Mouse (Mus musculus): ENCODE data around the gene Gdpgp1. TPM values are rescaled to one million over a fixed set of nuclear protein-coding genes. Genes with fewer than 3 reads are reported as not detected.
A peak's percentile ranks its signal among the peaks of the same experiment; 100 is the strongest.

Gdpgp1 gene
- total and polyA plus RNA-seq, 3 experiments, result 2.0 to 3.6 (median 3.0) TPM

DNA sequence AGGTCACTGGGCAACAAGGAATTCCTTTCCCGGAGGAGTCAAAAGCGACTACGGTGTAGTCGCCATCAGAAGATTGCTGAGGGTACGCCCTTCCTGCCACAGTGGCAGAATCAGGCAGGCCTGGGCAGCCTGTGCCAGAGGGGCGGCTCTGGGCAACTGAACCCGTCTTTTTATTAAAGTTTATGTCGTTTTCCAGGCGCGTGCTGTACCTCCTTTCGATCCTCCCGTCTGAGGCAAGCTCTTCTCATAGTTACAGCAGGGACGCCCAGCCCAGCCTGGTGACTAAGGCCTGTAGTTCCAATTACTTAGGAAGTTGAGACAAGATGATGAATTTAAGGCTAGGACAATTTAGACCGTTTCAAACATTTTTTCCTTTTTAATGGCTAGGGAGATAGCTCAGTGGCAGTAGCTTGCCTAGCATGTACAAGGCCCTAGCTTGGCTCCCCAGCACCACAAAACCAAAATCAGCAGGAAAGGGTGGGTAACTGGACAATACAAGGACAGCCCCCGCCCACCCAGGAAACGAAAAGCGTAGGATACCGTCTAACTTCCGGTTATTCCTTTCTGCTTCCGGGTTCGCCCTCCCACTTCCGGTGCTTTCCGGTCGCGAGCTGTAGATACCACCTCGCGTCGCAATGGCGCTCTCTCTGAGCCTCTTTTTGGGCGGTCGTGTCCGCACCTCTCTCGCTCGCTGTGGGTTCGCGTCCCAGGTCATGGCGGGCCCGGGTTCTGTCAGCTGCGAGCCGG is 28.1 kb downstream of the Gdpgp1 start, which contains the start of gene Ngrn (continued):
- no peak; the same call in 1 of the 2 replicates for TF ChIP-seq GABPA (IDR thresholded peaks at IDR 0.05; ENCODE audit: insufficient replicate concordance, low read depth, low read length)
- TF ChIP-seq E2F4 (IDR thresholded peaks at IDR 0.05; ENCODE audit: insufficient replicate concordance, low read depth, low read length), result no peak
- TF ChIP-seq ETS1 (conservative IDR thresholded peaks at IDR 0.05; ENCODE audit: low read depth, low read length), result no peak; the same call in 1 of the 2 replicates
- TF ChIP-seq BHLHE40 (IDR thresholded peaks at IDR 0.05; ENCODE audit: low read depth, low read length), result 0 out of 2 replicates have a peak, but pooled peaks have one; percentile 14
- peak; percentile 18; the same call in 1 of the 2 replicates for TF ChIP-seq NRF1 (IDR thresholded peaks at IDR 0.05; ENCODE audit: low read depth, low read length)
- peak; percentile 82 for TF ChIP-seq RCOR1 (conservative IDR thresholded peaks at IDR 0.05; ENCODE audit: low read depth, low read length)
- peak; percentile 89 for TF ChIP-seq TBP (conservative IDR thresholded peaks at IDR 0.05; ENCODE audit: low read depth, low read length)
- no peak for TF ChIP-seq RAD21 (IDR thresholded peaks at IDR 0.05; ENCODE audit: low read depth, low read length)
- peak; percentile 92 for TF ChIP-seq HCFC1 (IDR thresholded peaks at IDR 0.05; ENCODE audit: low read depth, low read length)
- no peak for TF ChIP-seq EP300 (IDR thresholded peaks at IDR 0.05; ENCODE audit: low read length)
- no peak for TF ChIP-seq MAFK (IDR thresholded peaks at IDR 0.05; ENCODE audit: insufficient replicate concordance, low read length)

GRCm38 (mm10) chr7:80261372-80261990 is 28.8 kb downstream of the Gdpgp1 start:
- peak overlapping the region; percentile 80 to 99 (median 83) for H3K4me3 ChIP-seq (replicated peaks in 1 of 3; ENCODE audit: low read depth in 2 of 3, low read length in 2 of 3, poor library complexity in 1 of 3)
- dilution Hi-C loops (cut with MboI; ENCODE audit: extremely low pct_ligation_motif_present, extremely low pct_unique_long_range_greater_than_20kb, low sequenced_read_pairs) (no loop called here), in situ Hi-C loops (cut with MboI; ENCODE audit: low pct_ligation_motif_present, low pct_unique_long_range_greater_than_20kb, low sequenced_read_pairs) (loop anchor here (25.0 kb wide), 1 partner anchor 249 kb away; the partner anchor contains the start of gene Zfp710)
- DNase-seq (ENCODE audit: extremely low read depth), result no peak
- H3K9me3 ChIP-seq (replicated peaks; ENCODE audit: low read length), result no peaks in the 10 kb centered on the region
- TF ChIP-seq ZNF384 (IDR thresholded peaks at IDR 0.05; ENCODE audit: low read depth, low read length), result no peak
- TF ChIP-seq IRF4 (IDR thresholded peaks at IDR 0.05; ENCODE audit: low read depth, low read length), result no peak
- no peak; the same call in 1 of the 2 replicates for TF ChIP-seq CHD1 (IDR thresholded peaks at IDR 0.05; ENCODE audit: low read depth, low read length)
- TF ChIP-seq CHD2 (IDR thresholded peaks at IDR 0.05; ENCODE audit: low read length), result no peak
- TF ChIP-seq UBTF (IDR thresholded peaks at IDR 0.05; ENCODE audit: low read depth, low read length), result no peak
- TF ChIP-seq MAZ (IDR thresholded peaks at IDR 0.05; ENCODE audit: low read depth, low read length), result no peak
- TF ChIP-seq POLR2AphosphoS2 (IDR thresholded peaks at IDR 0.05; ENCODE audit: low read depth, low read length), result no peak; the same call in none of the 2 replicates
- no peak; the same call in 1 of the 2 replicates for TF ChIP-seq TBP (conservative IDR thresholded peaks at IDR 0.05; ENCODE audit: low read depth, low read length)
- no peak for TF ChIP-seq TCF12 (IDR thresholded peaks at IDR 0.05; ENCODE audit: low read depth, low read length)
- no peak for TF ChIP-seq USF2 (conservative IDR thresholded peaks at IDR 0.05; ENCODE audit: low read depth, low read length)
- TF ChIP-seq MAX (IDR thresholded peaks at IDR 0.05; ENCODE audit: low read length), result peak; percentile 45; the same call in 1 of the 2 replicates
- TF ChIP-seq RAD21 (IDR thresholded peaks at IDR 0.05; ENCODE audit: low read depth, low read length), result no peak
- no peak for TF ChIP-seq USF1 (IDR thresholded peaks at IDR 0.05; ENCODE audit: low read depth, low read length)
- TF ChIP-seq ELF1 (IDR thresholded peaks at IDR 0.05; ENCODE audit: low read depth, low read length), result no peak
- no peak for TF ChIP-seq HCFC1 (IDR thresholded peaks at IDR 0.05; ENCODE audit: low read depth, low read length)
- no peak for TF ChIP-seq RCOR1 (conservative IDR thresholded peaks at IDR 0.05; ENCODE audit: low read depth, low read length)
- TF ChIP-seq BHLHE40 (IDR thresholded peaks at IDR 0.05; ENCODE audit: low read depth, low read length), result no peak
- peak; percentile 45 for TF ChIP-seq MXI1 (IDR thresholded peaks at IDR 0.05; ENCODE audit: low read depth, low read length)
- TF ChIP-seq SIN3A (IDR thresholded peaks at IDR 0.05; ENCODE audit: low read length), result peak; percentile 42; the same call in 1 of the 2 replicates
- TF ChIP-seq EP300 (IDR thresholded peaks at IDR 0.05; ENCODE audit: low read length), result no peak
- TF ChIP-seq ZMIZ1 (IDR thresholded peaks at IDR 0.05; ENCODE audit: low read depth, low read length), result no peak
- TF ChIP-seq NRF1 (IDR thresholded peaks at IDR 0.05; ENCODE audit: low read depth, low read length), result no peak; the same call in 1 of the 2 replicates
- TF ChIP-seq MAFK (IDR thresholded peaks at IDR 0.05; ENCODE audit: insufficient replicate concordance, low read length), result no peak
- peak overlapping the region; percentile 49 for H3K27ac ChIP-seq (ENCODE audit: insufficient read depth, low read depth)
- H3K4me2 ChIP-seq (ENCODE audit: insufficient read depth, low read depth, poor library complexity, severe bottlenecking), result peak overlapping the region; percentile 78; the same call in 1 of the 2 replicates
- peaks cover 3 to 23% of the 10 kb centered on the region in 2 experiments; a peak in 2 of 4 replicates for H3K4me1 ChIP-seq (ENCODE audit: control insufficient read depth in 1 of 2, insufficient read depth in 2 of 2)
- H3K27me3 ChIP-seq (replicated peaks), result no peaks in the 10 kb centered on the region
- H3K36me3 ChIP-seq (replicated peaks in 1 of 2; ENCODE audit: control insufficient read depth in 1 of 2, insufficient read depth in 1 of 2, low read length in 1 of 2), result peaks cover 25 to 35% of the 10 kb centered on the region in 2 experiments
- peak overlapping the region; percentile 81 for H3K9ac ChIP-seq (ENCODE audit: insufficient read depth, low read depth)
- peaks cover 23% of the 10 kb centered on the region for H3K79me2 ChIP-seq (replicated peaks; ENCODE audit: control insufficient read depth, extremely low read depth, insufficient read depth, poor library complexity, severe bottlenecking)
